Mouse (Mus musculus) forebrain, embryonic 16.5 days (tissue): ENCODE data around the gene Gmds. TPM values are rescaled to one million over a fixed set of nuclear protein-coding genes. Genes with fewer than 3 reads are reported as not detected.

Experiments used
- ATAC-seq: fragments of 200-750 bp; cut with Nextera tagmentation; 2 replicates; pipeline ENCODE4 v1.8.0; 2017; ENCODE audit warnings: mild to moderate bottlenecking, moderate library complexity
- H3K27ac ChIP-seq: fragments of 300-500 bp; sonication (generic); 2 replicates; pipeline ENCODE4 v1.5.1; 2014; ENCODE audit warnings: low read length, control low read depth
- H3K27me3 ChIP-seq: fragments of 300-500 bp; sonication (generic); replicated peaks from 2 replicates; pipeline ENCODE4 v1.6.1; 2014; ENCODE audit warnings: low read length; ENCODE audit not compliant: control insufficient read depth, insufficient read depth
- H3K36me3 ChIP-seq: fragments of 300-500 bp; sonication (generic); 2 replicates; pipeline ENCODE4 v1.6.1; 2014; ENCODE audit not compliant: control insufficient read depth, insufficient read depth
- H3K4me1 ChIP-seq: fragments of 300-500 bp; sonication (generic); replicated peaks from 2 replicates; pipeline ENCODE4 v1.6.1; 2014; ENCODE audit warnings: low read length; ENCODE audit not compliant: control insufficient read depth, insufficient read depth
- H3K4me2 ChIP-seq: fragments of 300-500 bp; sonication (generic); 2 replicates; pipeline ENCODE4 v1.6.1; 2014; ENCODE audit warnings: mild to moderate bottlenecking, low read length, control low read depth
- H3K4me3 ChIP-seq: fragments of 300-500 bp; sonication (generic); replicated peaks from 2 replicates; pipeline ENCODE4 v1.5.1; 2014; ENCODE audit warnings: mild to moderate bottlenecking, low read length, control low read depth
- H3K9ac ChIP-seq: fragments of 300-500 bp; sonication (generic); replicated peaks from 2 replicates; pipeline ENCODE4 v1.6.1; 2014; ENCODE audit warnings: low read depth, low read length, control low read depth
- H3K9me3 ChIP-seq: fragments of 300-500 bp; sonication (generic); 2 replicates; pipeline ENCODE4 v1.6.1; 2016; ENCODE audit warnings: low read length; ENCODE audit not compliant: control insufficient read depth
- WGBS: fragments of 180-500 bp; shearing (Covaris S2); extraction: QIAGEN DNeasy Blood & Tissue Kit; methylation state at CpG from one replicate; pipeline ENCODE4 v1.1.7; 2014; 5-methylcytosine and 5-hydroxymethylcytosine counted together
- polyA plus RNA-seq: library from polyadenylated mRNA; unstranded; fragments of >200 nt; fragmentation: Nextera tagmentation; extraction: Ambion mirVana; gene quantifications from 2 replicates; pipeline ENCODE4 v1.2.1, GENCODE M21; 2015

The Gmds gene
- polyA plus RNA-seq, 1 experiment from 2014 or later: 35.8 TPM

DNA sequence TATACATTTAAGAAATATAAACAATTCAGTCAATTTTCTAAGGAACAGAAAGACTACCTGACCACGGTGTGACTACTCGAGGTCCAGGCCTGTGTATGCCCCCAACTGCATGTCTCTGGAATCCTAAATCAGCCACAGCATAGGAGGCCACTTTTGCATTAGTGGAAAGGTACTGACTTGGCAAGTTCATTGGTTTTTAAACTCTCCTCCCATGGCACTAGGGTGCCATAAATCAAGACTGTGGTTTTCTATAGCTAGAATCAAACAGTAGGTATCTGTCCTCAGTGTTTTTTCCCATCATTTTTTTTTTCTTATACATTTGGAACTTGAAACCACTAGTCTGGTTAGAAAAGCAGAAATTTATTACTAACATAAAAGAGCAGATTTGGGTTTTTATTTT lies 68.8 kb downstream of the Gmds start:
- 85% methylated on average over 2 of the region's 2 CpGs for WGBS
- H3K4me2 ChIP-seq: no peak overlapping the region
- no peak for ATAC-seq
- H3K27me3 ChIP-seq: no peaks in the 10 kb centered on the region
- H3K9me3 ChIP-seq: no peaks in the 10 kb centered on the region
- no peak overlapping the region for H3K4me3 ChIP-seq
- H3K4me1 ChIP-seq: no peaks in the 10 kb centered on the region
- no peaks in the 10 kb centered on the region for H3K36me3 ChIP-seq
- no peak overlapping the region for H3K27ac ChIP-seq
- H3K9ac ChIP-seq: no peak overlapping the region

DNA sequence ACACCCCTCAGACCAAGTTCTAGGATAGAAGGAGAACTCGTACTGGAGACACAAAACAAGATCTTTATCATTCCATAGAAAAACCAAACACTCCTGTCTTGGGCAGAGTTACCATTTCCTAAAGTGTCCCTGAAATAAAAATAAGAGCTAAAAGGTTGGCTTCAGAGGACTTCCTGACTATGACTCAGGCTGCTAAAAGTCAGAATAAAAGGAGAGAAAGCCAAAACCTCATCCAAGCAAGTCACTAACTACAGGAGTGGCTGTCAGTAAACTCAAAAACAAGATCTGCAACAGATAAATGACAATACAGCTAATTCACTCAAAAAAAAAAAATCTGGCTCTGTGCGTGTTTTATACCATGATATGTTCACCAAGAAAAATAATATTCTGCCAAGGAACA lies 69.3 kb downstream of the Gmds start:
- Histone ChIP-seq H3K4me2 (no peak overlapping the region), H3K27me3 (no peaks in the 10 kb centered on the region), H3K27ac (no peak overlapping the region), H3K9ac (no peak overlapping the region), H3K4me1 (no peaks in the 10 kb centered on the region), H3K36me3 (no peaks in the 10 kb centered on the region), H3K9me3 (no peaks in the 10 kb centered on the region), H3K4me3 (no peak overlapping the region)
- no peak for ATAC-seq
- WGBS: 89% methylated on average over 2 of the region's 2 CpGs

DNA sequence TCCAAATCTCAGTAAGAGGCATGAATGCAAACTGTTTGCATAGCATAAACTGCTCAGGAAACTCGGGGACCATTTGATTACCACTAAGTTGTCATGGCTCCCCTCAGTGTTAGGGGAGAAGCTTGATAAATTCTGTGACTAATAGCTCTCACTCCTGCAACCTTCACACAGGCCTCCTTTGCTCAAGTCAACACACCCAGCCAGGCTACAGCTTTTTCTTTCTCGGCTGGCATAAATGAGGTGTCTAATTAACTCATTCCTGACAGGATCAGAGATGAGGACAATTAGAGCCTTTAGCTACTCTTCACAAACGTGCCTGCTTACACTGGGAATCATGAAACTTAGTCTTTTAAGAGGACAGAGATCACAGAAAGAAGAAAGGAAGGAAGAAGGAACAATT lies 70.3 kb downstream of the Gmds start:
- H3K9ac ChIP-seq: no peak overlapping the region
- H3K4me2 ChIP-seq: no peak overlapping the region
- WGBS: 9% methylated on average over 3 of the region's 3 CpGs
- H3K36me3 ChIP-seq: no peaks in the 10 kb centered on the region
- no peak overlapping the region for H3K27ac ChIP-seq
- no peaks in the 10 kb centered on the region for H3K27me3 ChIP-seq
- no peak for ATAC-seq
- no peaks in the 10 kb centered on the region for H3K4me1 ChIP-seq
- no peak overlapping the region for H3K4me3 ChIP-seq
- no peaks in the 10 kb centered on the region for H3K9me3 ChIP-seq

DNA sequence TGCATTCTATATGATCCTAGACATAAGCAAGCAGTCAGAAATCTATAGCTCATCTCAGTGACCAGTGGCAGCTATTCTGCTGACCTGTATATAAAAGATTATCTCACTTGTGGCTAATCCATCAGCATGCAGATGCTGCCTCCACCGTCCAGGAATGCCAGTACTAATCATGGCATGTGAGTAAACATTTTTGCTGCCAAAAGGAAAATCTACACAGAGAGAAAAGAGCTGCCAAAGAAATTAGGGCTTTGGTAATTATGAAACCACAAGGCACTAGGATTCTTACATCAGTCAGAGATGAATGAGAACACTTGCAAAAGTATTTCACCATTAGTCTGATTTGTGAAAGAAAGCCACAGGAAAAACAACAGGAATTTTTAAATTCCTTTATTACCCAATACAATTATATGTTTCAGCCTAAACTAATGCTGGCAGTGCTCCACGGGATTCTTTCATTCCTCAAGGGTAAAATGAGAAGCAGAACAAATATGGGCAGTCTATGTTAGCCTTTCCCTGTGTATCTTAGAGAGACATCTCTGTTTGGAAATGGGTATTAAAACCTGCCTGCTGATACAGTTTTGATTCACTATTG lies 71.3 kb downstream of the Gmds start:
- Histone ChIP-seq H3K9me3 (no peaks in the 10 kb centered on the region), H3K4me1 (no peaks in the 10 kb centered on the region), H3K4me3 (no peak overlapping the region), H3K27me3 (no peaks in the 10 kb centered on the region), H3K9ac (no peak overlapping the region), H3K4me2 (no peak overlapping the region), H3K36me3 (no peaks in the 10 kb centered on the region), H3K27ac (no peak overlapping the region)
- ATAC-seq: no peak
- 1% methylated on average over 2 of the region's 2 CpGs for WGBS

DNA sequence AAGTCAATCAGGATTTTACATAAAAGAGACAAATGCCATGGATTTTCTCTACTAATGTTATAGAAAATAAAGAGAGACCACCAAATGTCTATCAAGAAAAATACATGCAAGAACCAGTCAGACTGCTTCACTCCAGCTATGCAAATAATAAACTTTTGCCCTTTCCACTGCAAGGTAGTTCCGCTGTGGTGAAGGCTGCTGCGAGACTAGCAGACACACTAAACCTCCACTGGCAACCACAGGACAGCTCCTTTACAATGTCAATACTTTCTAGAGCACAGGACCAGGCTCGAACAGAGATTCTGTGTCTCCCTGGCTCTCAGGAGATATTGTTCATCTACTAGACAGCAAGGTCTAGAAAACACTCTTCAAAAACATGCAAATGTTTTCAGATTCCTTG lies 71.8 kb downstream of the Gmds start:
- no peak overlapping the region for H3K9ac ChIP-seq
- no peaks in the 10 kb centered on the region for H3K9me3 ChIP-seq
- H3K27me3 ChIP-seq: no peaks in the 10 kb centered on the region
- H3K36me3 ChIP-seq: no peaks in the 10 kb centered on the region
- H3K27ac ChIP-seq: no peak overlapping the region
- 55% methylated on average over 3 of the region's 3 CpGs for WGBS
- H3K4me2 ChIP-seq: no peak overlapping the region
- H3K4me3 ChIP-seq: no peak overlapping the region
- ATAC-seq: no peak
- H3K4me1 ChIP-seq: no peaks in the 10 kb centered on the region

DNA sequence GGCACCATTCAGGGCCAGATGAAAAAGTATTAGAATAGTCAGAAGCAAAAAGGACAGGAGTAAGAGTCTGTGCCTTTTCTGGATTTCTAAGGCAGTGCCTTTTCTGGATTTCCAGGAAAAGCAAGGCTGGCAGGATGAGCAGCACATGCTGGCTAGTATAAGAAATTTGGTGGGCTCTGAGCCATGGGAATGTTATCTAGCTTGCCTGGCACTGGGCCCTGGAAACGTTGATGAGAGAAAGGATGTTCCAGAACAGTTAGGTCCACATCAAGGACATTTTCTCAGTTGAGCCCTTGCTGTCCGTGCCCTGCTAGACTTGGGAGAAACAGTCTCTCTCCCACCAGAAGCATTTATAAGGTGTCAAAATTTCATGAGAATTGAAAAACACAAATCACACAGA lies 82.4 kb downstream of the Gmds start:
- no peaks in the 10 kb centered on the region for H3K4me1 ChIP-seq
- no peaks in the 10 kb centered on the region for H3K27me3 ChIP-seq
- H3K4me3 ChIP-seq: no peak overlapping the region
- H3K4me2 ChIP-seq: no peak overlapping the region
- no peak overlapping the region for H3K9ac ChIP-seq
- WGBS: 71% methylated on average over 2 of the region's 2 CpGs
- H3K27ac ChIP-seq: no peak overlapping the region
- no peaks in the 10 kb centered on the region for H3K36me3 ChIP-seq
- no peaks in the 10 kb centered on the region for H3K9me3 ChIP-seq
- ATAC-seq: no peak

DNA sequence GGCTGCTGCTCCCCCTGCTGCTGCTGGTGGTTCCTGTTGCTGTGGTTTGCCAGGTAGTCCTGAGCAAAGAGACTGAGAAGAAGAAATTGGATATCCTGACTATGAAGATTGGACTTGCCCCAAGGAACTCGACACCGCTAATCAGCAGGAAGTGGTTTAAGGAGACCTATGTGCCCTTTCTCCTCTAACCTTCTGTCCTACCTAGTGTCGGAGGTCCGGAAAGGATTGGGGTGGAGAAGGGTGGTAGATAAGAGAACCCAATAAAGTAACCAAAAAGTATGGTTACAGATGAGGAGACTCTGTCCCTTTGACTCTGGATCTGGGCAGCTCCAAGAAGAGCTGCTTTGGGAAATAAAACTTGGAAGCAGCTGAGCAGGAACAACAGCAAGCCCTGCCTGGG lies 86.3 kb downstream of the Gmds start:
- Histone ChIP-seq H3K4me1 (no peaks in the 10 kb centered on the region), H3K9me3 (no peaks in the 10 kb centered on the region), H3K4me3 (no peak overlapping the region), H3K9ac (no peak overlapping the region), H3K36me3 (no peaks in the 10 kb centered on the region), H3K27me3 (no peaks in the 10 kb centered on the region), H3K4me2 (no peak overlapping the region), H3K27ac (no peak overlapping the region)
- no peak for ATAC-seq
- WGBS: 84% methylated on average over 4 of the region's 4 CpGs

DNA sequence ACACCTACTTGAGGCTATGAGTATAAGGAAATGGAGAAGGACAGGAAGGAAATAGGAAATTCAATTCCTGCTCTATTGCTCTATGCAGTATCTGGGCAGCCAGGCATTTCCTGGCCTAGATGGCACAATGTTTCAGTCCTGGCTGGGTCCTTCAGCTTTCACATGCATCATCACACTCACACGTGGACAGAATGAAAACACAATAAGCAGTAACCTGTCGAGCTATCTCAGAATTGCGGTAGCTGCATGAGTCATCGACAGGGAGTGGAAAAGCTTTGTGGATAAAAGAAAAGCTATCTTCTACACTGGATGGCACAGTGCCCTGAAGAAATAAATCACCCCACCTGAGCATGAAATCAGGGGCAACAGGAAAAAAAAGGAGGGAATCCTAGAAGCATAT lies 96.3 kb downstream of the Gmds start:
- Histone ChIP-seq H3K9me3 (no peaks in the 10 kb centered on the region), H3K36me3 (no peaks in the 10 kb centered on the region), H3K4me1 (no peaks in the 10 kb centered on the region), H3K9ac (no peak overlapping the region), H3K27me3 (no peaks in the 10 kb centered on the region), H3K4me2 (no peak overlapping the region), H3K27ac (no peak overlapping the region), H3K4me3 (no peak overlapping the region)
- ATAC-seq: no peak
- 71% methylated on average over 4 of the region's 4 CpGs for WGBS

DNA sequence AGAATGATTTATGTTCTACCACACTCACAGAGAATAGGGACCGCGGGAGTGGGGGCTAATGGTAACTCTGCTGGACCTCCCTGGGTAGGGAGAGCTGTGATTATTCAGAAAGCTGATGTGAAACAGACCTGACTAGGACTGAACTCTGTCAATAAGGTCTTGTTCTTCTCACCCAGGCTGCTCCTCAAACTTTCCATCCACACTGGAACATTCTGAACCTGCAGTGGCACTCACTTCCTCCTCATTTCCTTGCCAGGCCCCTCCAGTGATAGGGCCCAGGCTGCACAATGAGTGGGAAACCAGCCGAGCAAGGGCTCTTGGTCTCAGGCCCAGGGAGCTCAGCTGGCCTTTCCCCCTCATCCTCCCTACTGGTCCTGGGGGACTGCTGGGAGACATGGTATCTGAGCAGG lies 102.3 kb downstream of the Gmds start:
- no peak overlapping the region for H3K4me3 ChIP-seq
- H3K4me2 ChIP-seq: no peak overlapping the region
- 68% methylated on average over 3 of the region's 3 CpGs for WGBS
- H3K9me3 ChIP-seq: no peaks in the 10 kb centered on the region
- ATAC-seq: no peak
- H3K4me1 ChIP-seq: no peaks in the 10 kb centered on the region
- no peak overlapping the region for H3K9ac ChIP-seq
- H3K27ac ChIP-seq: no peak overlapping the region
- H3K36me3 ChIP-seq: no peaks in the 10 kb centered on the region
- no peaks in the 10 kb centered on the region for H3K27me3 ChIP-seq

DNA sequence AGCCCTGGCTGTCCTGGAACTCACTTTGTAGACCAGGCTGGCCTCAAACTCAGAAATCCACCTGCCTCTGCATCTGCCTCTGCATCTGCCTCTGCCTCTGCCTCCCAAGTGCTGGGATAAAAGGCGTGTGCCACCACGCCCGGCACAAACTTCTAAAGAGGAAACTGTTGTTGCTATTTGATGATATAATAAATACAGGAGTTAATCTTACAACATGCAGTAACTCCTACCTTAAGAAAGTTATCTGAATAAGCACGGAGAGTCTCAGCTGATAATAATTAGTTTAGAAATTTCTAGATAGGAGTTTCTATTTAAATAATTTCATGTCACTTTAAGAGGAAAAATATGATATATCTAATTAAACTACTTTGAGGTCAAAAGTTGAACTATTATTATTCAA lies 103.5 kb downstream of the Gmds start:
- H3K27me3 ChIP-seq: no peaks in the 10 kb centered on the region
- no peaks in the 10 kb centered on the region for H3K9me3 ChIP-seq
- WGBS: 96% methylated on average over 4 of the region's 4 CpGs
- ATAC-seq: no peak
- no peak overlapping the region for H3K9ac ChIP-seq
- no peaks in the 10 kb centered on the region for H3K4me1 ChIP-seq
- H3K27ac ChIP-seq: no peak overlapping the region
- H3K4me3 ChIP-seq: no peak overlapping the region
- no peaks in the 10 kb centered on the region for H3K36me3 ChIP-seq
- no peak overlapping the region for H3K4me2 ChIP-seq
